Mouse (Mus musculus): ENCODE results near the gene Pigk. TPM values are rescaled to one million over a fixed set of nuclear protein-coding genes. Genes with fewer than 3 reads are reported as not detected.
A peak's percentile ranks its signal among the peaks of the same experiment; 100 is the strongest.

Gene Pigk
- polyA plus RNA-seq, 1 experiment from 2014 or later, result 42.4 TPM

- Histone ChIP-seq H3K27ac (ENCODE audit: low read depth, low read length) (no peak overlapping the region), H3K4me2 (ENCODE audit: low read depth) (no peak overlapping the region), H3K4me3 (ENCODE audit: low read depth, low read length) (no peak overlapping the region), H3K36me3 (ENCODE audit: control insufficient read depth, insufficient read depth, low read length) (no peaks in the 10 kb centered on the region), H3K9ac (ENCODE audit: low read length) (no peak overlapping the region), H3K27me3 (ENCODE audit: control insufficient read depth, insufficient read depth, low read length) (no peaks in the 10 kb centered on the region), H3K9me3 (ENCODE audit: control insufficient read depth, low read length) (no peaks in the 10 kb centered on the region), H3K4me1 (ENCODE audit: control insufficient read depth, insufficient read depth, low read length) (no peaks in the 10 kb centered on the region)
- ATAC-seq (ENCODE audit: insufficient read depth, low FRiP score, low TSS enrichment), result no peak
- peak; percentile 54 for DNase-seq (ENCODE audit: low spot score)
- WGBS, result 75% methylated on average over 11 of the region's 11 CpGs
These were observed 244.7 kb downstream of the Pigk start for GRCm38 (mm10) chr3:152958358-152959150.

DNA sequence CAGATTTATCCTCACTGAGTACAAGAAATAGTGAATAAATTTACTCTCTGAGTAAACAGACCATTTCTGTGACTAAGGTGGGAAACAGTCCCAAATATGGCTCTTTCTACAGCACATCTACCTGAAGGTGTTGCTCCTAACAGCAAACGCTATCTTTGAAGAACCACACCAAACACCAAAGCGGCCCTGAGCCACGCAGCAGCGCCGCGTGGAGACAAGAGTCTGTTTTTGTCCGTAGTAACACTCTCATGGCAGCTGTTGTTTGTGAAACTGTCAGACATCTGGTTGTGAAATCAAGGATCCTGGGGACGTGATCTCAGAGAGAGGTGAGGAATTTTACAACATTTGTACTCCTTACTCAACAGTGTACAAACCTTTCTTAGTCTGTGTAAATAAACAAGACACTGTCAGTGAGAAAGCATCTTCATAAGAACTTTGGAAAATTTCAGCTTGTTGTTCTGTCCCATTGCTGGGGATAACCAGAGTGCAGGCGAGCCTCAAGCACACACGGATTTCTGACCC is 248.0 kb downstream of the Pigk start:
- ATAC-seq (ENCODE audit: insufficient read depth, low FRiP score, low TSS enrichment), result no peak

GRCm38 (mm10) chr3:152969774-152970347 is 256.0 kb downstream of the Pigk start:
- ATAC-seq (ENCODE audit: insufficient read depth, low FRiP score, low TSS enrichment) (no peak), DNase-seq (ENCODE audit: low spot score) (no peak)
- Histone ChIP-seq H3K36me3 (ENCODE audit: control insufficient read depth, insufficient read depth, low read length) (no peaks in the 10 kb centered on the region), H3K27me3 (ENCODE audit: control insufficient read depth, insufficient read depth, low read length) (no peaks in the 10 kb centered on the region), H3K9ac (ENCODE audit: low read length) (no peak overlapping the region), H3K9me3 (ENCODE audit: control insufficient read depth, low read length) (no peaks in the 10 kb centered on the region), H3K4me1 (ENCODE audit: control insufficient read depth, insufficient read depth, low read length) (no peaks in the 10 kb centered on the region), H3K27ac (ENCODE audit: low read depth, low read length) (no peak overlapping the region), H3K4me3 (ENCODE audit: low read depth, low read length) (no peak overlapping the region), H3K4me2 (ENCODE audit: low read depth) (no peak overlapping the region)
- 73% methylated on average over 16 of the region's 16 CpGs for WGBS

More for the DNA sequence above, 248.0 kb downstream of the Pigk start:
- Histone ChIP-seq H3K4me2 (ENCODE audit: low read depth) (no peak overlapping the region), H3K4me3 (ENCODE audit: low read depth, low read length) (no peak overlapping the region), H3K9me3 (ENCODE audit: control insufficient read depth, low read length) (no peaks in the 10 kb centered on the region), H3K27me3 (ENCODE audit: control insufficient read depth, insufficient read depth, low read length) (no peaks in the 10 kb centered on the region), H3K4me1 (ENCODE audit: control insufficient read depth, insufficient read depth, low read length) (no peaks in the 10 kb centered on the region), H3K9ac (ENCODE audit: low read length) (no peak overlapping the region), H3K27ac (ENCODE audit: low read depth, low read length) (no peak overlapping the region), H3K36me3 (ENCODE audit: control insufficient read depth, insufficient read depth, low read length) (no peaks in the 10 kb centered on the region)
- WGBS, result 68% methylated on average over 10 of the region's 10 CpGs
- DNase-seq (ENCODE audit: low spot score), result no peak

DNA sequence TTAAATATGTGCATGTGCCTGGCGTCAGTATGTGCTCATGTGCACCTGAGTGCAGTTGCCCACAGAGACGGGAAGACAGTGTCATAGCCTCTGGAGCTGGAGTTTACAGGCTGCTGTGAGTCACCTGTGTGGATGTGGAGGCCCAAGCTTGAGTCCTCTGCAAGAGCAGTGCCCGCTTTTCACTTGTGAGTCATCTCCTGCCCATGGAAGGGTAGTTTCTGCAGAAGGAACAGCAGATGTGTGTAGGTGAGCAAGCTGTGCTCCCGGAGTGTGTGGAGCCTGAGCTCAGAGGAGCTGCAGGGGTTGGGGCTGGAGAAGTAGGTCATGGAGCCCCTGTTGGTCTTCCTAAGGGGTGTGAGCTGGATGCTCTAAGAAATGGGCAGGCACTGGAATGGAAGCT is 257.5 kb downstream of the Pigk start:
- WGBS, result 91% methylated on average over 4 of the region's 4 CpGs
- no peak overlapping the region for H3K9ac ChIP-seq (ENCODE audit: low read length)
- no peak for ATAC-seq (ENCODE audit: insufficient read depth, low FRiP score, low TSS enrichment)
- no peak overlapping the region for H3K4me2 ChIP-seq (ENCODE audit: low read depth)
- no peaks in the 10 kb centered on the region for H3K9me3 ChIP-seq (ENCODE audit: control insufficient read depth, low read length)
- no peaks in the 10 kb centered on the region for H3K36me3 ChIP-seq (ENCODE audit: control insufficient read depth, insufficient read depth, low read length)
- no peaks in the 10 kb centered on the region for H3K27me3 ChIP-seq (ENCODE audit: control insufficient read depth, insufficient read depth, low read length)
- H3K27ac ChIP-seq (ENCODE audit: low read depth, low read length), result no peak overlapping the region
- H3K4me1 ChIP-seq (ENCODE audit: control insufficient read depth, insufficient read depth, low read length), result no peaks in the 10 kb centered on the region
- no peak for DNase-seq (ENCODE audit: low spot score)
- H3K4me3 ChIP-seq (ENCODE audit: low read depth, low read length), result no peak overlapping the region

DNA sequence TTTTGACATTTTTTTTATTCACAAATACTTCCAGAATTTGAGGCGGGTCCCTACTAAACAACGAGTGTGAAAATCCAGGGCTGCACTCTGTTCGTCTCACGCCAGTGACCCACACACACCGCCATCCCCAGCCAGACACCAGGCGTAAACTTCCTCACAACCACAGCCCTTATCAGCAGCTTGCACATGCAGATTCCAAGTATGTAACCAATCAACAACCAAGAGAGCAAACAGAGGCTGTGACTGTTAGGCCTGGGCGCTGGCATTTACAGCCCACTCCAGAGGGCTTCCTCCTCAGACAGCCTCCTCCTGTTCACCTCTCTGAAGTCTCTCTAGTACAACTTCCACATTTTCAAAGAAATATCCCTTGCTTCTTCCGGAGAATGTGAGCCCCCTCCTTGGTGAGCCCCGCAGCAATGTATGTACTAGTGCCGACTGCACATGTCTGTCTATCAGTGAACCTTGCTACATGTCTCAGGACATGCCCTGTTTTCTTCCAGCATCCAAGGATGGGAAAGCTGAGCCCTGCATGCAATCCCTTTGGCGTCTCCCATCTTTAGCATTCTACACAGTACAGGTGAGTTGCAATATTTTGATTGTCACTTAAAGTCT is 265.7 kb downstream of the Pigk start:
- peaks cover 2% of the 10 kb centered on the region; the same call in 1 of the 2 replicates for H3K27me3 ChIP-seq (ENCODE audit: control insufficient read depth, insufficient read depth, low read length)
- no peak overlapping the region for H3K9ac ChIP-seq (ENCODE audit: low read length)
- 72% methylated on average over 11 of the region's 11 CpGs for WGBS
- H3K9me3 ChIP-seq (ENCODE audit: control insufficient read depth, low read length), result no peaks in the 10 kb centered on the region
- no peak overlapping the region for H3K4me3 ChIP-seq (ENCODE audit: low read depth, low read length)
- H3K4me2 ChIP-seq (ENCODE audit: low read depth), result no peak overlapping the region
- no peak for DNase-seq (ENCODE audit: low spot score)
- peaks cover 2% of the 10 kb centered on the region; the same call in 1 of the 2 replicates for H3K4me1 ChIP-seq (ENCODE audit: control insufficient read depth, insufficient read depth, low read length)
- H3K36me3 ChIP-seq (ENCODE audit: control insufficient read depth, insufficient read depth, low read length), result no peaks in the 10 kb centered on the region
- no peak for ATAC-seq (ENCODE audit: insufficient read depth, low FRiP score, low TSS enrichment)
- no peak overlapping the region for H3K27ac ChIP-seq (ENCODE audit: low read depth, low read length)

DNA sequence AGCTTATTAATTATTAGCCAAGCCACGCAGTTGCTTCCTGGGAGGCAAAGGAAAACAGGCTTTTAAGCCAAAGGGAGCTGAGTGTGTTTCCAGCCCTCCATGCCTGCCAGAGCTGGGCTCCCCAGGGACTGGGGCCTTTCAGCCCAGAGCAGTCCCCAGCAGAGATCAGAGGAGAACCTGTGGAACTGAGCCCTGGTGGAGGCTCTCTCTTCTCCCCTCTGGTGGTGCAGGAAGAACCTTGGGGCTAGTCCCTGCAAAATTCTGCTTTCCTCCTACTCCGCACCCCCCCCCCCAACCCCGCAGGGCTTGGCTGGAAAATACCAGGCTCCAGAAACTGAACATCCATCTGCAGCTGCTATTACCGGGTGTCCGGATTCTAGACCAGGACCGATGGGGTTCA is 266.5 kb downstream of the Pigk start:
- DNase-seq (ENCODE audit: low spot score), result no peak
- Histone ChIP-seq H3K4me2 (ENCODE audit: low read depth) (peak overlapping the region; percentile 96), H3K4me1 (ENCODE audit: control insufficient read depth, insufficient read depth, low read length) (peaks cover 2% of the 10 kb centered on the region; the same call in 1 of the 2 replicates), H3K36me3 (ENCODE audit: control insufficient read depth, insufficient read depth, low read length) (no peaks in the 10 kb centered on the region), H3K4me3 (ENCODE audit: low read depth, low read length) (peak overlapping the region; percentile 52), H3K27me3 (ENCODE audit: control insufficient read depth, insufficient read depth, low read length) (peaks cover 2% of the 10 kb centered on the region; the same call in 1 of the 2 replicates), H3K9me3 (ENCODE audit: control insufficient read depth, low read length) (no peaks in the 10 kb centered on the region), H3K9ac (ENCODE audit: low read length) (peak overlapping the region; percentile 69; the same call in 1 of the 2 replicates), H3K27ac (ENCODE audit: low read depth, low read length) (no peak overlapping the region)
- no peak for ATAC-seq (ENCODE audit: insufficient read depth, low FRiP score, low TSS enrichment)
- WGBS, result 9% methylated on average over 6 of the region's 6 CpGs

DNA sequence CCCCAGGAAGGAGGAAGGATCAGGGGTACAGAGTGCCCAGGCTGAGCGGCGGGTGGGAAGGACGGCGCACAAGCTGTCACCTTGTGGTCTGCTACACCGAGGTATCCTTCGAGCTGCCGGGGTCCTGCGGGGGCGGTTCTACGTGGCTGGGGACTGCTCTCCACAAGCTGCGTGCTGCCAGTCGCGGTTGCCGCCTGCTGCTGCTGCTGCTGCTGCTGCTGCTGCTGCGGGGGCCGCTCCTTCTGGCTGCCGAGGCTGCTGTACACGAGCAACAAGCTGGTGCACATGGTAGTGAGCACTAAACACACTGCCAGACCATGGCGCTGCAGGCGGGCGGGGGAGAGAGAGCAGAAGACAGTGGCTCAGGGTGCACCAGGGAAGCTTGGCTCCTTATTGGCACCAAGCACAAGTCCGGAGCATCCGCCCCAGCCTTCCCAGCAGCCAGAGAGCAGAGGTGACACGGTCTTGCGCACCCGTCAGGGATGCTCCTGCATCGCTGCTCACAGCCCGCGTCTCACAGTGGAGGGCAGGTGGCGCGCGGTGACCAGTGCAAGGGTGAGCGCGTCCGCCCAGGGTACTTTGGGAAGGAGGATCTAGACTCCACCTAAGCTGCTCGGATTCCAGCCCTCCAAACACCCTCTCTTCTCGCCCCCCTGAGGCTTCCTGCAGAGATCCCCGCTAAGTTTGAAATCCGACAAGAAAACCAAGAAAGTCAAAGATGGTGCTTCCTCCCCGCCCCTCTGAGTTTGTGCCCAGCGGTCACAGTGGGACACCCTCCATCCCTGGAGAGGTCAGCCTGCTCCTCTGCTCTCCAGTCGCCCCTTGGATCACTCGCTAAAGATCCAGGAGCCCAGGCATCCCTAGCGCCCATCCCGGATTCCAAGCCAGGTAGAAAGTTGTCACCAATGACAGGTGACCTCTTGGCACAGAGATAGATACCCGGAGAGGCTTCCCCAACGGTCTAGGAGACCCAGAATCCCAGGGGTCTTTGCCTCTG is 267.4 kb downstream of the Pigk start:
- Histone ChIP-seq H3K36me3 (ENCODE audit: control insufficient read depth, insufficient read depth, low read length) (no peaks in the 10 kb centered on the region), H3K4me1 (ENCODE audit: control insufficient read depth, insufficient read depth, low read length) (peaks cover 2% of the 10 kb centered on the region; the same call in 1 of the 2 replicates), H3K4me2 (ENCODE audit: low read depth) (peak overlapping the region; percentile 96), H3K27ac (ENCODE audit: low read depth, low read length) (no peak overlapping the region), H3K9me3 (ENCODE audit: control insufficient read depth, low read length) (no peaks in the 10 kb centered on the region), H3K4me3 (ENCODE audit: low read depth, low read length) (peak overlapping the region; percentile 52), H3K27me3 (ENCODE audit: control insufficient read depth, insufficient read depth, low read length) (peaks cover 2% of the 10 kb centered on the region; the same call in 1 of the 2 replicates), H3K9ac (ENCODE audit: low read length) (peak overlapping the region; percentile 69)
- WGBS, result under 1% methylated on average over 47 of the region's 47 CpGs
- DNase-seq (ENCODE audit: low spot score) (peak; percentile 60), ATAC-seq (ENCODE audit: insufficient read depth, low FRiP score, low TSS enrichment) (peak; percentile 71)

DNA sequence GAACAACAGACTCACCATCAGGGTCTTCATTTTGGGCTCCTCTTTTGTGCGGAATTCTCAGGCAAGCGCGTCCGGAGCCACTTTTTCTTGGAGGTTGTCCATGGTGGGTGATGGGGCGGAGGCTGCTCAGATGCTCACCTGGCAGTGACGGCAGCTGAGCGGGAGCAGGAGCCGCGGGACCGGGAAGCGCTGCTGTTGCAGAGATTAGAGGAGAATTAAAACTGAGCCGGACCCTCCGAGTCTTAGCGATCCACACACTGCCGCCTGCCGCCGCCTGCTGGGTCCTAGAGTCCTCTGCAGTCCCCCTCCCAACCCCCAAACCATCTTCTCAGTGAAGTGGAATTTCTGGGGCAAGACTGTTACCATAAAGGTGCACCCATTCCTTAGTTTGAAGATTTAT is 268.1 kb downstream of the Pigk start, which contains the start of gene St6galnac5:
Gene St6galnac5, minus strand, starts transcription at position 259 of the 400 bp plus-strand sequence.
- peaks cover 2% of the 10 kb centered on the region; the same call in 1 of the 2 replicates for H3K4me1 ChIP-seq (ENCODE audit: control insufficient read depth, insufficient read depth, low read length)
- DNase-seq (ENCODE audit: low spot score) (peak; percentile 61), ATAC-seq (ENCODE audit: insufficient read depth, low FRiP score, low TSS enrichment) (no peak)
- peaks cover 2% of the 10 kb centered on the region; the same call in 1 of the 2 replicates for H3K27me3 ChIP-seq (ENCODE audit: control insufficient read depth, insufficient read depth, low read length)
- no peaks in the 10 kb centered on the region for H3K36me3 ChIP-seq (ENCODE audit: control insufficient read depth, insufficient read depth, low read length)
- WGBS, result under 1% methylated on average over 17 of the region's 17 CpGs
- H3K9me3 ChIP-seq (ENCODE audit: control insufficient read depth, low read length), result no peaks in the 10 kb centered on the region
- peak within 1 kb of the TSS; percentile 96 for H3K4me2 ChIP-seq (ENCODE audit: low read depth)
- H3K9ac ChIP-seq (ENCODE audit: low read length), result peak within 1 kb of the TSS; percentile 69
- peak within 1 kb of the TSS; percentile 52 for H3K4me3 ChIP-seq (ENCODE audit: low read depth, low read length)
- no peak within 1 kb of the TSS for H3K27ac ChIP-seq (ENCODE audit: low read depth, low read length)

Data from neural tube, embryonic 11.5 days (tissue).